Mouse (Mus musculus) embryonic fibroblast, embryonic 13.5 days (primary cell): Measurements from ENCODE around the gene Repin1. TPM values are rescaled to one million over a fixed set of nuclear protein-coding genes. Genes with fewer than 3 reads are reported as not detected.

Source experiments
- H3K27ac ChIP-seq: 2 replicates; pipeline ENCODE4 v1.5.1; 2012; ENCODE audit warnings: low read length, control low read depth, inconsistent platforms; ENCODE audit not compliant: insufficient read depth
- H3K4me1 ChIP-seq: 2 replicates; pipeline ENCODE4 v1.6.1; 2011; ENCODE audit warnings: low read length; ENCODE audit not compliant: control insufficient read depth, insufficient read depth
- H3K4me3 ChIP-seq: 2 replicates; pipeline ENCODE4 v1.5.1; 2011; ENCODE audit warnings: mild to moderate bottlenecking, control low read depth, low read length; ENCODE audit not compliant: insufficient read depth
- CTCF ChIP-seq: IDR thresholded peaks from 2 replicates; pipeline ENCODE4 v1.5.1; 2011; ENCODE audit warnings: mild to moderate bottlenecking, control low read depth, low read length, moderate library complexity, borderline replicate concordance; ENCODE audit not compliant: insufficient read depth
- POLR2A ChIP-seq: IDR thresholded peaks from 2 replicates; pipeline ENCODE4 v1.6.1; 2011; ENCODE audit warnings: low read depth, mild to moderate bottlenecking, control low read depth, low read length, moderate library complexity
- polyA plus RNA-seq: library from polyadenylated mRNA; stranded (reverse); fragments of >200 nt; gene quantifications from 2 replicates; pipeline ENCODE4 v1.2.4, GENCODE M21; 2011; ENCODE audit warnings: low read depth; ENCODE audit not compliant: missing spikeins, insufficient read length

Repin1 gene
- polyA plus RNA-seq, 1 experiment = 19.0 TPM

- Histone ChIP-seq H3K4me3 (no peak overlapping the region), H3K4me1 (peaks cover 3% of the 10 kb centered on the region; the same call in 1 of the 2 replicates), H3K27ac (peak overlapping the region; percentile 73)
- TF ChIP-seq POLR2A (peak; percentile 14; the same call in 1 of the 2 replicates), CTCF (no peak)
Measured at GRCm38 (mm10) chr6:48579215-48579648, 14.5 kb upstream of the Repin1 start.

DNA sequence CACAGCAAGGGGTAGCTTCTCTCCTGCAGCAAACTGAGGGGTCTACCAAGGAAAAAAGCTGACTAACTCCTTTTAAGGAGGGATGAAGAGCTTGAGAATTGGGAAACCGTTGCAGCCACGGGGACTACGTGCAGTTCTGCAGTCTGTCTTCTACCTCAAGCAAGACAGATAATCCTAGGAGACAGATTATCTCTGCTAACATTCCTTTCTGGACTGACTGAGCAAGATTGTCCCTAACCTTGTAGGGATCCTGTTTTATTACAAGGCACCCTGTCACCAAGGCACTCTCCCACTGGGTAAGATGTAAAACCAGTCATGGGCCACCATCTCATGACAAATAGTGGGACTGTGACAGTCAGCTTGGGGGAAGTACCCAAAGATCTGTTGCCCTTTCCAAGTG lies 12.4 kb upstream of the Repin1 start:
- TF ChIP-seq POLR2A (no peak), CTCF (no peak)
- no peak overlapping the region for H3K4me3 ChIP-seq
- H3K27ac ChIP-seq = no peak overlapping the region
- H3K4me1 ChIP-seq = peaks cover 3% of the 10 kb centered on the region; the same call in 1 of the 2 replicates

DNA sequence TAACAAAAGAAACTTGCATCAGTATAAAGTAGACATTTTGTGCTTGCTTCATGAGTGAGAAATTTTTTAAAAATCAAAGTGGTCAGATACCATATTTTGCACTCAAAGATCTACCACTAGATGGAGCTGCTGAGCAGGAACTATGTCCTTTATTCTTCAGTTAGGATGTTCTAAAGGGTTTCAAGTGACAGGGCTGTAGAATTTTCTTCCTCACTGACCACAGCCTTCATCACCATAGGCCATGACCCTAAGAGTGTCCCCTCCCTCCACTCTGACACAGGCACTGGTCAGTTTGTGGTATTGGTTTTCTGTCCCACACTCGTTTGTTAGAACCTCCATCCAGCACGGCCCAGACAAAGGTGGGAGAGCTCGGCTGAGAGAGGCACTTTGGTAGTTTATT lies 11.6 kb upstream of the Repin1 start:
- TF ChIP-seq CTCF (no peak), POLR2A (no peak)
- Histone ChIP-seq H3K4me3 (no peak overlapping the region), H3K4me1 (peaks cover 3% of the 10 kb centered on the region; the same call in 1 of the 2 replicates), H3K27ac (no peak overlapping the region)

- no peak within 1 kb of the TSS for H3K4me3 ChIP-seq
- no peak within 1 kb of the TSS for H3K27ac ChIP-seq
- TF ChIP-seq POLR2A (no peak), CTCF (no peak)
- no peaks in the 10 kb centered on the region for H3K4me1 ChIP-seq
Measured at GRCm38 (mm10) chr6:48589194-48589750, 4.4 kb upstream of the Repin1 start, which contains the start of gene Gm45021. TSS of gene Gm45021 (plus strand) at chr6:48589610.

- Histone ChIP-seq H3K27ac (no peak overlapping the region), H3K4me1 (no peaks in the 10 kb centered on the region), H3K4me3 (no peak overlapping the region)
- TF ChIP-seq CTCF = no peak
- no peak for TF ChIP-seq POLR2A
Measured at GRCm38 (mm10) chr6:48591221-48591845, 2.4 kb upstream of the Repin1 start.

DNA sequence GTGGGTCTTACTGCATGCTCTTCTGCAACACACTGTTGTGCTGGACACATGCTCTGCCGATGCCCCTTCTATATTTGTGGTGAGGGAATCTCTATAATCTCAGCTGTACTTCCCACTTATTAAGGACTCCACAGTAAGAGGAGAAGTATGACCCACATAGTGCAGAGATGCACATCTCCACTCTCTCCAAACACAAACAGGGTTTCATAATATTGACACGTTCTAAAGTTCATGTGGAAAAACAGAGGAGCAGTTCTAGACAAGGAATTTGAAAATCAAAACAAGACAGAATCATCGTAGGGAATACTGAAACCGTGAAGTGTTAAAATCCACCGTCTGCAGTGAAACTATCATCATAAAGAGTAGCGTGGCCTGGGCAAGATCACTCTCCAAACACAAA lies 1.8 kb upstream of the Repin1 start:
- Histone ChIP-seq H3K4me1 (no peaks in the 10 kb centered on the region), H3K4me3 (no peak overlapping the region), H3K27ac (no peak overlapping the region)
- TF ChIP-seq CTCF (no peak), POLR2A (no peak)

DNA sequence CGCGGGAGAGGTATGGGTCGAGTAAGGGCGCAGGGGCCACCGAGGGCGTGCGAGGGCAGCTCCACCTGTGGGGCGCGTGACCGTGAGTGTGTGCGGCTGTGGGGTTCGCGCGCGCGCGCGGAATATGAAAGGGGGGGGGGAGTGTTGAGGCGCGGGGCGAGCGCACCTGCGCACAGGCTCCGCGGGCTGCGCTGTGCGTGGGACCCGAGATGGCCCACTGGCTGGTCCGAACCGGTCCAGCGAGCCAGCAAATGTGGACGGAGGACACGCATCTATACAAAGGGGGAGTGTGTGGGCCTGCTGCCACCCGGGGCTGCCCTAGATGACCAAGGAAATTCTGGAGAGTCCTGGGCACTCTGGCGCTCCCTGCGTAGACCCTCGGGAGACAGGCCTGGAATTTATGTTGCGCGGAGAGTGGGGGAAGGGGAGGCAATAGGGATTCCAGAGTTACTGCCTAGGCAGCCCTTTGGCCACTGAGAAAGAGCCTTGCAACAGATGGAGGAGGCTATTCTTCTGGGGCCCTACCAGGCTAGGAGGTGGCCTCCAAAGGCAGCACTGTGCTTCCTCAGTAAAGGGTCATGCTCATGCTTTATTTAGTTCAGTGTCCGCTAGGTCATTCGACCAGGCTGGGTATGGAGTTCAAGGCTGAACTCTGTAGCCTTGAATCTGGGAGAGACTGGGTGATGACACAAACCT lies 508 bp downstream of the Repin1 start:
- peak overlapping the region; percentile 73 for H3K4me3 ChIP-seq
- TF ChIP-seq POLR2A (0 out of 2 replicates have a peak, but pooled peaks have one; percentile 29), CTCF (no peak)
- H3K4me1 ChIP-seq = no peaks in the 10 kb centered on the region
- H3K27ac ChIP-seq = peak overlapping the region; percentile 53

- Histone ChIP-seq H3K4me3 (peak overlapping the region; percentile 73), H3K4me1 (no peaks in the 10 kb centered on the region), H3K27ac (no peak overlapping the region)
- TF ChIP-seq CTCF = no peak
- TF ChIP-seq POLR2A = no peak
Measured at GRCm38 (mm10) chr6:48595278-48595677, 1.6 kb downstream of the Repin1 start.

DNA sequence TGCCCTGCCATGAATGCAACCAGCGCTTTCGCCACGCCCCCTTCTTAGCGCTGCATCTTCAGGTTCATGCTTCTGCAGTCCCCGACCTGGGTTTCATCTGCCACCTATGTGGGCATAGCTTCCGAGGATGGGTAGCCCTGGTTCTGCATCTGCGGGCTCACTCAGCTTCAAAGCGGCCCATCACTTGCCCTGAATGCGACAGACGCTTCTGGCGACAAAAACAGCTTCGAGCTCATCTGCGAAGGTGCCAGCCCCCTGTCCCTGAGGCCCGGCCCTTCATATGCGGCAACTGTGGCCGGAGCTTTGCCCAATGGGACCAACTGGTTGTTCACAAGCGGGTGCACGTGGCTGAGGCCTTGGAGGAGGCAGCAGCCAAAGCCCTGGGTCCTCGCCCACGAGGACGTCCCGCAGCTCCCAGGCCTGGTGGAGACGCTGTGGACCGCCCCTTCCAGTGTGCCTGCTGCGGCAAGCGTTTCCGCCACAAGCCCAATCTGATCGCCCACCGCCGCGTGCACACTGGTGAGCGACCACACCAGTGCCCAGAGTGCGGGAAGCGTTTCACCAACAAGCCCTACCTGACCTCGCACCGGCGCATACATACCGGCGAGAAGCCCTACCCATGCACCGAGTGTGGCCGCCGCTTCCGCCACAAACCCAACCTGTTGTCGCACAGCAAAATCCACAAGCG lies 3.0 kb downstream of the Repin1 start:
- TF ChIP-seq CTCF (no peak), POLR2A (no peak)
- no peak overlapping the region for H3K4me3 ChIP-seq
- H3K4me1 ChIP-seq = peaks cover 4% of the 10 kb centered on the region; the same call in 1 of the 2 replicates
- no peak overlapping the region for H3K27ac ChIP-seq
